Mouse (Mus musculus): Measurements from ENCODE around the gene Dolk. TPM values are rescaled to one million over a fixed set of nuclear protein-coding genes. Genes with fewer than 3 reads are reported as not detected.

The Dolk gene
- total RNA-seq, 4 experiments from 2014 or later: 20.5 to 26.2 (median 24.6) TPM

- no peak for DNase-seq (ENCODE audit: low spot score in 2 of 2)
Observed at GRCm38 (mm10) chr2:30268371-30268770, 17.8 kb downstream of the Dolk start.

- no peak for DNase-seq (ENCODE audit: low spot score in 2 of 2)
Observed at GRCm38 (mm10) chr2:30267466-30267865, 18.7 kb downstream of the Dolk start.

GRCm38 (mm10) chr2:30266392-30266941 lies 19.7 kb downstream of the Dolk start:
- peak; percentile 55 to 62 for DNase-seq (ENCODE audit: low spot score in 2 of 2)

GRCm38 (mm10) chr2:30265767-30266253 lies 20.3 kb downstream of the Dolk start, which contains the start of gene Phyhd1:
Gene Phyhd1 (plus strand): TSS chr2:30266203.
- DNase-seq (ENCODE audit: low spot score in 2 of 2): peak; percentile 62 to 73

GRCm38 (mm10) chr2:30264671-30265519 lies 21.2 kb downstream of the Dolk start:
- no peak for DNase-seq (ENCODE audit: low spot score in 2 of 2)

- no peak for DNase-seq (ENCODE audit: low spot score in 2 of 2)
Observed at GRCm38 (mm10) chr2:30263811-30264210, 22.3 kb downstream of the Dolk start.

- no peak for DNase-seq (ENCODE audit: low spot score in 2 of 2)
Observed at GRCm38 (mm10) chr2:30262840-30263441, 23.2 kb downstream of the Dolk start.

GRCm38 (mm10) chr2:30261921-30262839 lies 24.0 kb downstream of the Dolk start:
- no peak for DNase-seq (ENCODE audit: low spot score in 2 of 2)

- DNase-seq (ENCODE audit: low spot score in 2 of 2): no peak
Observed at GRCm38 (mm10) chr2:30261064-30261736, 24.9 kb downstream of the Dolk start.

- DNase-seq (ENCODE audit: low spot score in 2 of 2): no peak
Observed at GRCm38 (mm10) chr2:30259131-30260064, 26.7 kb downstream of the Dolk start.

- no peak for DNase-seq (ENCODE audit: low spot score in 2 of 2)
Observed at GRCm38 (mm10) chr2:30258600-30258999, 27.5 kb downstream of the Dolk start.

- DNase-seq (ENCODE audit: low spot score in 2 of 2): no peak
Observed at GRCm38 (mm10) chr2:30257699-30258460, 28.3 kb downstream of the Dolk start.

GRCm38 (mm10) chr2:30256616-30257350 lies 29.4 kb downstream of the Dolk start:
- no peak for DNase-seq (ENCODE audit: low spot score in 2 of 2)

GRCm38 (mm10) chr2:30255631-30256395 lies 30.3 kb downstream of the Dolk start:
- no peak for DNase-seq (ENCODE audit: low spot score in 2 of 2)

- DNase-seq (ENCODE audit: low spot score in 2 of 2): no peak
Observed at GRCm38 (mm10) chr2:30253809-30254208, 32.3 kb downstream of the Dolk start.

GRCm38 (mm10) chr2:30252521-30252920 lies 33.6 kb downstream of the Dolk start:
- no peak for DNase-seq (ENCODE audit: low spot score in 2 of 2)

- no peak for DNase-seq (ENCODE audit: low spot score in 2 of 2)
Observed at GRCm38 (mm10) chr2:30251417-30252104, 34.6 kb downstream of the Dolk start.
